ENCODE assay signal across 9 mouse cellular contexts in genomic region chr2:152933048-152933447, GRCm38 (mm10). TPM values are rescaled to one million over a fixed set of nuclear protein-coding genes. Genes with fewer than 3 reads are reported as not detected.
DNase-seq lines count a peak whose midpoint lies in the region; ATAC-seq and TF ChIP-seq lines count a peak whose summit lies in the region.
"Had no signal": no experiment of that assay in that cellular context is flagged by ENCODE, and none has a peak within 500 bp of the region (broad histone marks: within the 10 kb centered on the region; RNA-seq: fewer than 3 reads in every experiment).

TSS of gene Foxs1 (minus strand) at chr2:152933208.

- WGBS in midbrain, embryonic 13.5 days, result 40% methylated on average over 9 of the region's 9 CpGs
- 41% methylated on average over 9 of the region's 9 CpGs for WGBS in midbrain, embryonic 11.5 days
- WGBS in kidney, embryonic 16.5 days, result 27% methylated on average over 9 of the region's 9 CpGs
- WGBS in small intestine, adult 2 months, result 40% methylated on average over 9 of the region's 9 CpGs

- 0 out of 2 replicates have a peak, but pooled peaks cover 9% of the 10 kb centered on the region for H3K27me3 ChIP-seq in midbrain, embryonic 13.5 days
- H3K27me3 ChIP-seq in midbrain, embryonic 11.5 days (ENCODE audit: control insufficient read depth, insufficient read depth, low read length), result no peaks in the 10 kb centered on the region; the same call in 1 of the 2 replicates
- 0 out of 2 replicates have a peak, but pooled peaks cover 3% of the 10 kb centered on the region for H3K27me3 ChIP-seq in kidney, embryonic 16.5 days (ENCODE audit: insufficient read depth, low read length)
- H3K27me3 ChIP-seq in small intestine, adult 2 months (ENCODE audit: control insufficient read depth, insufficient read depth, low read length), result no peaks in the 10 kb centered on the region

- H3K36me3 ChIP-seq in midbrain, embryonic 13.5 days, result no peaks in the 10 kb centered on the region
- no peaks in the 10 kb centered on the region for H3K36me3 ChIP-seq in midbrain, embryonic 11.5 days (ENCODE audit: control insufficient read depth, insufficient read depth, low read length)
- no peaks in the 10 kb centered on the region for H3K36me3 ChIP-seq in kidney, embryonic 16.5 days (ENCODE audit: insufficient read depth, low read length)
- no peaks in the 10 kb centered on the region for H3K36me3 ChIP-seq in small intestine, adult 2 months (ENCODE audit: control insufficient read depth, insufficient read depth, low read length)
- H3K36me3 ChIP-seq: neural tube, embryonic 12.5 days had no signal

- no peak within 1 kb of the TSS; the same call in 1 of the 2 replicates for H3K4me3 ChIP-seq in midbrain, embryonic 13.5 days (replicated peaks)
- no peak within 1 kb of the TSS for H3K4me3 ChIP-seq in midbrain, embryonic 11.5 days (ENCODE audit: low read depth, low read length)
- H3K4me3 ChIP-seq in kidney, embryonic 16.5 days (ENCODE audit: low read length), result peak within 1 kb of the TSS; percentile 26
- H3K4me3 ChIP-seq in small intestine, adult 2 months (ENCODE audit: low read depth, low read length), result peak within 1 kb of the TSS; percentile 15
- H3K4me3 ChIP-seq: neural tube, embryonic 12.5 days had no signal

- no peak for ATAC-seq in midbrain, embryonic 13.5 days
- ATAC-seq in midbrain, embryonic 11.5 days (ENCODE audit: low FRiP score), result no peak
- ATAC-seq in kidney, embryonic 16.5 days (ENCODE audit: low FRiP score, low TSS enrichment), result peak; percentile 39; the same call in 1 of the 2 replicates

- H3K4me1 ChIP-seq in midbrain, embryonic 13.5 days (replicated peaks), result no peaks in the 10 kb centered on the region
- H3K4me1 ChIP-seq in midbrain, embryonic 11.5 days (ENCODE audit: control insufficient read depth, insufficient read depth, low read length), result no peaks in the 10 kb centered on the region
- H3K4me1 ChIP-seq in kidney, embryonic 16.5 days (ENCODE audit: insufficient read depth, low read length), result peaks cover 33% of the 10 kb centered on the region
- no peaks in the 10 kb centered on the region for H3K4me1 ChIP-seq in small intestine, adult 2 months (ENCODE audit: control insufficient read depth, insufficient read depth, insufficient read length, low read length)

- H3K27ac ChIP-seq in midbrain, embryonic 13.5 days, result no peak within 1 kb of the TSS
- H3K27ac ChIP-seq in midbrain, embryonic 11.5 days (ENCODE audit: low read depth, low read length), result no peak within 1 kb of the TSS
- peak within 1 kb of the TSS; percentile 74 for H3K27ac ChIP-seq in kidney, embryonic 16.5 days (ENCODE audit: low read length)
- H3K27ac ChIP-seq in small intestine, adult 2 months (ENCODE audit: insufficient read depth, low read depth, low read length), result no peak within 1 kb of the TSS
- H3K27ac ChIP-seq: neural tube, embryonic 12.5 days had no signal

- no peak for TF ChIP-seq CTCF in small intestine, adult 2 months (IDR thresholded peaks at IDR 0.05; ENCODE audit: extremely low read depth, insufficient read length, insufficient replicate concordance, low read depth, low read length)

- H3K9me3 ChIP-seq in midbrain, embryonic 13.5 days, result no peaks in the 10 kb centered on the region
- H3K9me3 ChIP-seq in midbrain, embryonic 11.5 days (ENCODE audit: control insufficient read depth, low read length), result no peaks in the 10 kb centered on the region
- H3K9me3 ChIP-seq in kidney, embryonic 16.5 days (ENCODE audit: low read length), result no peaks in the 10 kb centered on the region
- H3K9me3 ChIP-seq: neural tube, embryonic 12.5 days had no signal

- TF ChIP-seq POLR2A in small intestine, adult 2 months (IDR thresholded peaks at IDR 0.05; ENCODE audit: low read depth, low read length), result no peak

- H3K9ac ChIP-seq in midbrain, embryonic 13.5 days (replicated peaks), result 0 out of 2 replicates have a peak within 1 kb of the TSS, but pooled peaks have one; percentile 1
- H3K9ac ChIP-seq in midbrain, embryonic 11.5 days (ENCODE audit: low read length), result no peak within 1 kb of the TSS
- H3K9ac ChIP-seq in kidney, embryonic 16.5 days (replicated peaks; ENCODE audit: low read length), result peak within 1 kb of the TSS; percentile 30
- H3K9ac ChIP-seq: neural tube, embryonic 12.5 days had no signal

- no peak for DNase-seq in midbrain, embryonic 11.5 days (ENCODE audit: low spot score, missing footprints)
- DNase-seq in gastrocnemius, postnatal 25 days, result peak; percentile 70
- DNase-seq in adrenal gland, adult 8-10 months, result no peak
- DNase-seq in spleen, postnatal 10 days (ENCODE audit: low spot score in 2 of 2), result no peak
- DNase-seq in cerebellum, adult 11 months, result no peak

- no peak within 1 kb of the TSS for H3K4me2 ChIP-seq in midbrain, embryonic 13.5 days (replicated peaks)
- H3K4me2 ChIP-seq in midbrain, embryonic 11.5 days, result no peak within 1 kb of the TSS
- H3K4me2 ChIP-seq in kidney, embryonic 16.5 days (replicated peaks; ENCODE audit: low read depth, low read length), result peak within 1 kb of the TSS; percentile 40
- H3K4me2 ChIP-seq: neural tube, embryonic 12.5 days had no signal

RNA-seq across cellular contexts. Expression of gene Foxs1, which starts in this region (rescaled TPM):
- 3.4 and 3.6 TPM in 2 replicates for polyA plus RNA-seq in midbrain, embryonic 13.5 days (2015; fragmentation: Nextera tagmentation; extraction: Ambion mirVana)
- polyA plus RNA-seq in midbrain, embryonic 11.5 days (2014; fragmentation: Nextera tagmentation; extraction: Ambion mirVana), result 2.1 and 2.6 TPM in 2 replicates
- 1 to 10 TPM; 1.8 to 2.4 TPM for total RNA-seq in gastrocnemius, postnatal 25 days (2021)
- 7.5 and 8.3 TPM in 2 replicates for polyA plus RNA-seq in kidney, embryonic 16.5 days (2015; fragmentation: Nextera tagmentation; extraction: Ambion mirVana)
- polyA plus RNA-seq in small intestine, adult 2 months (2012; rRNA removed), result 1.3 and 2.6 TPM in 2 replicates
- 1 to 10 TPM; 2.0 to 3.5 (median 2.2) TPM for total RNA-seq in adrenal gland, adult 8-10 months (2022)

Comparison
In these comparisons a context has a peak if more than half of its experiments do, and no peak if none do; other contexts are left out.
1. H3K4me3 ChIP-seq: peak in kidney, embryonic 16.5 days (single experiment) and small intestine, adult 2 months (single experiment); none in midbrain, embryonic 13.5 days (single experiment) and midbrain, embryonic 11.5 days (single experiment).